Mouse (Mus musculus): ENCODE measurements around the gene Ddi2. TPM values are rescaled to one million over a fixed set of nuclear protein-coding genes. Genes with fewer than 3 reads are reported as not detected.
A peak's percentile ranks its signal among the peaks of the same experiment; 100 is the strongest.

Ddi2 gene
- polyA plus RNA-seq, 1 experiment from 2014 or later, result 33.8 TPM

DNA sequence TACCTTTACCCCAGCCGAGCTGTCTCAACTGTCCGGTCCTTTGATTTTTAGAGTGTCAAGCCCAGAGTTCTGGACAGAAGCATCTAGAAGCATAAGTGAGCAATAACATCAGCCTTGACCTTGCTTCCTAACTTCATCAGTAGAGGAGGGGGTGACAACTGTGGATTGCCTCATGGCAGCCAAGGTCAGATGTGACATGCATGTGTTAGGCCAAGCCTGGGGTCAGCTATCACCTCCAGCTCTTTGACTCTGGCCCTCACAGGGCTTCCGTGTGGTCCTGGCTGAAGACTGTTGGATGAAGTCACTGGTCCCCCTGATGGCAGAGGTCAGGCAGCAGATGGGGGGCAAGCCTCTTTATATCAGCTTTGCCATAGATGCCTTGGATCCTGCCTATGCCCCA is 33.9 kb upstream of the Ddi2 start:
- no peak overlapping the region for H3K4me3 ChIP-seq
- 86% methylated on average over 3 of the region's 3 CpGs for WGBS
- H3K36me3 ChIP-seq, result peaks cover 18% of the 10 kb centered on the region
- H3K27me3 ChIP-seq (ENCODE audit: low read depth, poor library complexity, severe bottlenecking), result no peaks in the 10 kb centered on the region
- DNase-seq (ENCODE audit: low spot score), result no peak
- peaks cover 3% of the 10 kb centered on the region for H3K4me1 ChIP-seq
- H3K9me3 ChIP-seq (replicated peaks), result no peaks in the 10 kb centered on the region
- H3K27ac ChIP-seq, result no peak overlapping the region

DNA sequence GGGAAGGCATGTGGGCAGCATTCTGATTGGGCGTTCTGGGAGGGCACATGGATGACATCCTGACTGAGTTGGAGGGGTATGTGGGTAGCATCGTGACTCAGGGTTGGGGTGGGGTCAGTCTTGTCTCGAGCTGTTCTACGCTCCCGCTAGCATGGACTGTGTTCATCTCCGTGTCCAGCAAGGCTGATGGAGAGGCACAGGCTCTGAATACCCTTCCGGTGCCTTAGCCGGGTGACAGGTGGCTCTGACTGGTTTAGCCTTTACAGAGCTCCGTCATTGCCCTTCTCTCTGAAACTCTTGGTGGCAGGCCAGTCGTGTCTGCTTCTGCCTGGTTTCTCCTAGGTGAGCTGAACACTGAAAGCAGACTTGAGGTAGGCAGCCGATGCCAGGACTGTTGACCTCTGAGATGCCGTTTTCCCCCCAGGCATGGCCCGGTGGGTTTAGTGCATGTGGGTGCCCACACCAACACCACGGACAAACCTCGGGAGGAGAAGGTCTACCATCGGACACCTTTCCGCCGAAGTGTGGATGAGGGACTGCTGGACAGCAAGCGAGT is 32.2 kb upstream of the Ddi2 start:
- H3K4me1 ChIP-seq, result peaks cover 6% of the 10 kb centered on the region
- no peak for DNase-seq (ENCODE audit: low spot score)
- H3K36me3 ChIP-seq, result peaks cover 2% of the 10 kb centered on the region; the same call in 1 of the 2 replicates
- no peaks in the 10 kb centered on the region for H3K9me3 ChIP-seq (replicated peaks)
- WGBS, result 92% methylated on average over 19 of the region's 19 CpGs
- H3K4me3 ChIP-seq, result no peak overlapping the region
- H3K27me3 ChIP-seq (ENCODE audit: low read depth, poor library complexity, severe bottlenecking), result no peaks in the 10 kb centered on the region
- no peak overlapping the region for H3K27ac ChIP-seq

DNA sequence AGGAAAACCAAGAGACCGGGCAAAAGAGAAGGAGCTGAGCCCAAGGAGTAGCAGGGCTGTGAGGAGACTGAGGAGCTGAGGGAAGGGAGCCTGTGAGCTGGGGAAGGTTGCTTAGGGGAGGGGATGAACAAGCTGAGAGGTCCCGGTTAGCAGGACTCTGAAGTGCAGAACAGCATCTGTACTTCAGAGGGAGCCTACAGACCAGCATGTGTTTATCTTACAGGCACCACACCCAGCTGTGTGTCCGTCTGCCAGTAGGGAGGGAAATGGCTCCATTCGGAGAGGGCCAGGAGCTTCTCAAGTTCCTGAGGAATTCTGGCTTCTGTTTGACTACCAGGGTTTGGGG is 28.8 kb upstream of the Ddi2 start:
- Histone ChIP-seq H3K4me1 (peaks cover 9% of the 10 kb centered on the region), H3K36me3 (no peaks in the 10 kb centered on the region), H3K4me3 (no peak overlapping the region), H3K27me3 (ENCODE audit: low read depth, poor library complexity, severe bottlenecking) (peaks cover 2% of the 10 kb centered on the region), H3K27ac (no peak overlapping the region; the same call in 1 of the 2 replicates), H3K9me3 (replicated peaks) (no peaks in the 10 kb centered on the region)
- 2% methylated on average over 4 of the region's 4 CpGs for WGBS
- DNase-seq (ENCODE audit: low spot score), result no peak

DNA sequence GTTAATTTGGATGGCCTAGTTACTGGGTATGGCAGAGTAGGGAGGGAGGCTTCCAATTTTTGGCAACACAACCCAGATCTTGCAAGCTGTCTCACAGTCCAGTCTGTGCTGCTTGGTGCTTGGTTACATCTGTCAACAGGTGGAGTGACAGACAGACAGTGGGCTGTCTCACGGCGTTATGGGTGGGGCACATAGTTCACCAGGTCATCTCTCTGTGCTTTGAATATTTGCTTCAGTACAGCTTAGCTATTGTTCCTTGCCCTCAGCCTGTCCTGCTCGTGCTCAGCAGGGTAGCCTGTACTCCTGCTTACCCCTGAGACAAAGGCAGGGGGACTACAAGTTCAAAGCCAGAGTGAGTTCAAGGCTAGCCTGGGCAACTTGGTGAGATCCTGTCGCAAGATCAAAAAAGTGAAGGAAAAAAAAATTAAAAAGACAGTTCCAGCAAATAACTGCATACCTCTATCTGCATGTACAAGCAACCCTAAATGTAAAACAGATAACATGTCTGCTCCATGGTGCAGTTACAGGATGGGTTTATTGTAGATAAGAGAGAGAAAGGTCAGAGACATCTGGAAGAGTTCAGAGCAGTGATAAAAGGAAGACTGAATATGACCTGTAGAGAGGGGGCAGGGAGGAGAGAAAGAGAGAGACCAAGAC is 28.3 kb upstream of the Ddi2 start:
- Histone ChIP-seq H3K27me3 (ENCODE audit: low read depth, poor library complexity, severe bottlenecking) (peaks cover 7% of the 10 kb centered on the region), H3K36me3 (no peaks in the 10 kb centered on the region), H3K27ac (no peak overlapping the region; the same call in 1 of the 2 replicates), H3K4me3 (no peak overlapping the region), H3K9me3 (replicated peaks) (no peaks in the 10 kb centered on the region), H3K4me1 (peaks cover 14% of the 10 kb centered on the region)
- DNase-seq (ENCODE audit: low spot score), result no peak
- 49% methylated on average over 4 of the region's 4 CpGs for WGBS

DNA sequence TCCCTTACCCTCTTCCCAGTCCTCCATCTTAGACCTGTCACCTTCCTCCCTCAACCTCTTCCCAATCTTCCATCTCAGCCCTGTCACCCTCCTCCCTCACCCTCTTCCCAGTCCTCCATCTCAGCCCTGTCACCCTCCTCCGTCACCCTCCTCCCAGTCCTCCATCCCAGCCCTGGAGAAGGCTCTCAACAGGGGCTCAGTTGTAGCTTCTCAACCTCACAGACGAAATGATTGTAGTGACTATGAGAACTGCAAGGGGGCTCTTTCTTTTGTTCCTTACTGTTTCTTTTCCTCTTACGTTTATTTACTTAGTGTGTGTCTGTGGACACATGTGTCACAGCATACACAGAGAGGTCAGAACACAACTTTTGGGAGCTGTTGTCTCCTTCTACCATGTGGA is 27.6 kb upstream of the Ddi2 start:
- H3K27me3 ChIP-seq (ENCODE audit: low read depth, poor library complexity, severe bottlenecking), result peaks cover 9% of the 10 kb centered on the region
- WGBS, result 73% methylated on average over 3 of the region's 3 CpGs

DNA sequence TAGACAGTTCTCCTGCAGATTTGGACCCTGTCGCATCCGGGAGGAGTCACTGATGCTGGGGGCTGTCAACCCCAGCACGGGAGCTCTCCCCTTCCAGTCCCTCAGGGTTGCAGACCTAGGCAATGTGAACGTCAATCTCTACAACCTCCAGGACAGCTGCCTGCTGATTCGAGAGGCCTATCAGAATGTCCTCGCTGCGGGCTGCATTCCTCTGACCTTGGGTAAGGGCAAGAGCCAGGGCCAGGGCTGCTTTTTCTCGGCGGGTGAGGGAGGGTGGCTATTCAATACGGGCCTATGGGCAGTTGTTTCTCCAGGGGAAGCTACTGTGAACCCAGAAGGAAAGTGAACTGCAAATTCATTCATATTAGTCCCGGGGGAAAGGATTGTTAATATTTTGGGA is 26.3 kb upstream of the Ddi2 start:
- H3K27ac ChIP-seq, result no peak overlapping the region
- WGBS, result 52% methylated on average over 11 of the region's 11 CpGs
- DNase-seq (ENCODE audit: low spot score), result no peak

More for the DNA sequence above, 27.6 kb upstream of the Ddi2 start:
- Histone ChIP-seq H3K27ac (no peak overlapping the region), H3K36me3 (no peaks in the 10 kb centered on the region), H3K4me1 (peaks cover 16% of the 10 kb centered on the region), H3K4me3 (no peak overlapping the region), H3K9me3 (replicated peaks) (no peaks in the 10 kb centered on the region)
- no peak for DNase-seq (ENCODE audit: low spot score)

DNA sequence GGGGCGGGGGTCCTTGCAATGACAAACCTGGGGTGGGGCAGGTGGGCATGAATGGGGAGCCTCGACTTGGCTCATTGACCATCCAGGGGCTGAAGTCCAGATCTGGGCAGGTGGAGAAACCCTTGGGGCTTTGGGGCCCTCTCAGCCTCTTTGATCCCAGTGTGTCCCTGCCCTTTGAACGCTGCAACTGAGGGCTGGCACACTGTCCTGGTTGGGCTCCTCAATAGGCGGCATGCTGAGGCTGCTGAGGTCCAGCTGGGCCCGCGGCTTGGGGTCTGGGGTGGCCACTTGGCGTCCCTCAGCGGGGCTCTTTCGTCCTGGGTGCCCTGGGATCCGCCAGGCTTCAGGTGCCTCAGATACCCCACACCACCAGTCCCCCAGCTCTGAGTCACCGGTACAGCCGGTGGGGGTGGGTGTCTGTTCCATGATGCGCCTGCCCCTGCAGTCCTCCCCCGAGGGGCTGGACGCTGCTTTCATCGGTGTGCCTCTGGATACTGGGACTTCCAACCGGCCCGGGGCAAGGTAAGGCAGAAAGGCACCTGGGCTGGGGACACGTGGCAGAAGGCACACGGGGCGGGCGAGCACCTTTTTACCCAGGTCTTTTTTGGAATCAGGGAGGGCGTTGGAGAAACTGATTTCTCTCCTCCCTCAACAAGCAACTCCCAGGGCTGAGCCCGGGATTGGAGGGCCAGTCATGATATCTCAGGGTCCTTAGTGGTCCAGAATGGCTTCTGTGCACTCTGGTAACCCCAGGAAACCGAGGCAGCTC is 23.5 kb upstream of the Ddi2 start, which contains the start of gene Agmat:
Agmat (plus strand) TSS at position 95 of the 769 bp plus-strand sequence.
- no peak for DNase-seq (ENCODE audit: low spot score)
- Histone ChIP-seq H3K9me3 (replicated peaks) (no peaks in the 10 kb centered on the region), H3K36me3 (no peaks in the 10 kb centered on the region), H3K4me1 (peaks cover 10% of the 10 kb centered on the region; the same call in 1 of the 2 replicates), H3K27me3 (ENCODE audit: low read depth, poor library complexity, severe bottlenecking) (peaks cover 9% of the 10 kb centered on the region), H3K4me3 (no peak within 1 kb of the TSS), H3K27ac (0 out of 2 replicates have a peak within 1 kb of the TSS, but pooled peaks have one; percentile 42)
- 21% methylated on average over 25 of the region's 25 CpGs for WGBS

More for the DNA sequence above, 26.3 kb upstream of the Ddi2 start:
- H3K36me3 ChIP-seq, result no peaks in the 10 kb centered on the region
- H3K4me1 ChIP-seq, result peaks cover 16% of the 10 kb centered on the region
- H3K9me3 ChIP-seq (replicated peaks), result no peaks in the 10 kb centered on the region
- no peak overlapping the region for H3K4me3 ChIP-seq
- H3K27me3 ChIP-seq (ENCODE audit: low read depth, poor library complexity, severe bottlenecking), result peaks cover 9% of the 10 kb centered on the region

DNA sequence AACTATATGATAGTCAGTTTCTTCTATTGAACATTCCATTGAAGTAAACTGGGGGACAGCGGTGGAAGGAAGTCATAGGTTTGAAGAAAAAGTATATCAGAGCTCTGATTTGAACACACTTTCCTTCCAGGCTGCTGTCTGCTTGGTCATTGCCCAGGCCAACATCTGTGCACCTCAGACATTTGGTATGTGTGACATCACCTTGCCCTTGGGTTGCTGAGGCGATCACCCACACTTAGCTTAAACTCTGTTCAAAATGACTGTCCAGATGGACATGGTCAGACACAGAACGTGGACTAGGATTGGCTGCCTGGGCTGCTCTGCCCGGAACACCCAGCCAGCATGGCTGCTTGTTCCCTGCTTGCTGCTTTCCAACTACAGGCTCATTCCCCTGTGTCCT is 19.2 kb upstream of the Ddi2 start:
- no peaks in the 10 kb centered on the region for H3K36me3 ChIP-seq
- H3K9me3 ChIP-seq (replicated peaks), result no peaks in the 10 kb centered on the region
- H3K27me3 ChIP-seq (ENCODE audit: low read depth, poor library complexity, severe bottlenecking), result peaks cover 9% of the 10 kb centered on the region
- peak overlapping the region; percentile 0; the same call in 1 of the 2 replicates for H3K27ac ChIP-seq
- 94% methylated on average over 4 of the region's 4 CpGs for WGBS
- no peak for DNase-seq (ENCODE audit: low spot score)
- no peak overlapping the region for H3K4me3 ChIP-seq
- peaks cover 10% of the 10 kb centered on the region; the same call in 1 of the 2 replicates for H3K4me1 ChIP-seq

DNA sequence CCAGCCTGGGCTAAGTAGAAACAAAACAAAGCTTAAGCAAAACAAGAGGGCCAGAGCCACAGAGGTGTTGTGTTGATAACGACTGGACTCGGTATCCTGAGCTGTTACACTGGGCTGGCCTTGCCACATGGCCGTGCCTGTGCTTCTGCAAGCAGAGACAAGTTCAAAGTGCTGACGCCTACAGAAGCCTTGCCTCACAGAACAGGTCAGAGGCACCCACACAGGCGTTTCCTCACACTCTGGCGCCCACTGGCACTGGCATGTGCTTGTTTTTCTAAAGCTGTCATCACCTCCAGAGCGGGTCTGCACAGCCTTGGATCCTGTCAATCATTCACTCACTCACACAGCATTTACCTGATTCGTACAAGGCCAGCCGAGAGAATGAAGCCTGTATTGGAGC is 18.6 kb upstream of the Ddi2 start:
- DNase-seq (ENCODE audit: low spot score), result no peak
- Histone ChIP-seq H3K4me3 (no peak overlapping the region), H3K36me3 (no peaks in the 10 kb centered on the region), H3K27me3 (ENCODE audit: low read depth, poor library complexity, severe bottlenecking) (peaks cover 6% of the 10 kb centered on the region), H3K27ac (peak overlapping the region; percentile 0; the same call in 1 of the 2 replicates), H3K9me3 (replicated peaks) (no peaks in the 10 kb centered on the region), H3K4me1 (peaks cover 5% of the 10 kb centered on the region; the same call in 1 of the 2 replicates)
- WGBS, result 66% methylated on average over 9 of the region's 9 CpGs

DNA sequence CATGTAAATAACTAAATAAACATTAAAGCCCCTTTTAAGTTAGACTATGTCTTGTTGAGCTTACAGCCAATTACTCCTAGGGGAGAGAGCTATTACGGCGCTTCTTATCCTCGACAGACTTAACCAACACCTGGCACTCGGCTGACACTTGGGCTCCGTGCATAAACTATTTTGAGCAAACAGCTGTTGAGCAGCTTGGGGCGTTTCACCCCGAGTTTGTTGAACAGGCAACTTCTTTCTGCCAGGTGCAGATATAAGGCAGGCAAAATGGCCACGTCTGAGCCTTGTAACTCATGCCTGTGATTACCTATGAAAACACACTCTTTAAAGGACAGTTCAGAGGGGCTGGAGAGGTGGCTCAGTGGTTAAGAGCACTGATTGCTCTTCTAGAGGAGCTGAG is 14.8 kb upstream of the Ddi2 start:
- Histone ChIP-seq H3K27ac (no peak overlapping the region), H3K4me1 (peaks cover 10% of the 10 kb centered on the region), H3K36me3 (no peaks in the 10 kb centered on the region), H3K27me3 (ENCODE audit: low read depth, poor library complexity, severe bottlenecking) (no peaks in the 10 kb centered on the region), H3K4me3 (no peak overlapping the region), H3K9me3 (replicated peaks) (no peaks in the 10 kb centered on the region)
- 78% methylated on average over 8 of the region's 8 CpGs for WGBS
- no peak for DNase-seq (ENCODE audit: low spot score)

DNA sequence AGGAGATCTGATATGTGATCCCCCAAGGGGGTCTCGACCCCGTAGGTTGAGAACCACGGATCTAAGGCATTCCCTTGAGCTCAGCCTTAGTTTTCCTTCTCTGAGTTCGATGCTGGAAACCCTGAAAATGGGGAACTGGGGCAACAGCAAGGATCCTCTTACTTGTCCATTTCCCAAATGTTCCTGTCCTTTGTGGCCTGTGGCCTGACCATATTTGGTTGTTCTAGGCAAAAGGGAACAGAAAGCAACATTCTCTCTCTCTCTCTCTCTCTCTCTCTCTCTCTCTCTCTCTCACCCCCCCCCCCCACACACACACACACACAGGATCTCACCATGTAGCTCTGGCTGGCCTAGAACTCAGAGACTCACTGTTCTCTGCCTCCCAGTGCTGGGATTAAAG is 13.6 kb upstream of the Ddi2 start:
- no peak for DNase-seq (ENCODE audit: low spot score)
- WGBS, result 81% methylated on average over 4 of the region's 4 CpGs
- Histone ChIP-seq H3K4me3 (no peak overlapping the region), H3K27me3 (ENCODE audit: low read depth, poor library complexity, severe bottlenecking) (no peaks in the 10 kb centered on the region), H3K27ac (no peak overlapping the region), H3K4me1 (peaks cover 10% of the 10 kb centered on the region), H3K9me3 (replicated peaks) (no peaks in the 10 kb centered on the region), H3K36me3 (no peaks in the 10 kb centered on the region)

DNA sequence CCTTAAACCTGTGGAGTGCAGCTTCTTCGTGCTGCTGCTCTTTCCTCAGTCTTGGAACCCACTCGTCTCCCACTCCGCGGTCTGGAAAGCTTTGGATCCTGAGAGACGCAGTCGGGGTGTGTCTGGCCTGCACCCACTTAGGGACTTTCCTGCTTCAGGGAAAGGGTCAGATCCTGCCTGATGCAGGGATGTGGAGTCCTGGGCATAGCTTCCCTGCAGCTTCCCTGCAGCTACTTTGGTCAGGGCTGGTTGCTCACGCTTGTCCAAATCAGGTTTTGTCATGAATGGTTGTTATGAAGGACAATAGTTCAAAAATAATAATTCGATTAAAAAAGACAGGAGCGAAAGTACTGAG is 12.0 kb upstream of the Ddi2 start:
- Histone ChIP-seq H3K4me1 (peaks cover 10% of the 10 kb centered on the region), H3K9me3 (replicated peaks) (no peaks in the 10 kb centered on the region), H3K27ac (peak overlapping the region; percentile 75), H3K36me3 (no peaks in the 10 kb centered on the region), H3K4me3 (peak overlapping the region; percentile 52), H3K27me3 (ENCODE audit: low read depth, poor library complexity, severe bottlenecking) (peaks cover 10% of the 10 kb centered on the region; the same call in 1 of the 2 replicates)
- no peak for DNase-seq (ENCODE audit: low spot score)
- WGBS, result 22% methylated on average over 9 of the region's 9 CpGs

Data from limb, embryonic 10.5 days (tissue).